ENCODE assay signal across 1 mouse cellular context in the genomic region with DNA sequence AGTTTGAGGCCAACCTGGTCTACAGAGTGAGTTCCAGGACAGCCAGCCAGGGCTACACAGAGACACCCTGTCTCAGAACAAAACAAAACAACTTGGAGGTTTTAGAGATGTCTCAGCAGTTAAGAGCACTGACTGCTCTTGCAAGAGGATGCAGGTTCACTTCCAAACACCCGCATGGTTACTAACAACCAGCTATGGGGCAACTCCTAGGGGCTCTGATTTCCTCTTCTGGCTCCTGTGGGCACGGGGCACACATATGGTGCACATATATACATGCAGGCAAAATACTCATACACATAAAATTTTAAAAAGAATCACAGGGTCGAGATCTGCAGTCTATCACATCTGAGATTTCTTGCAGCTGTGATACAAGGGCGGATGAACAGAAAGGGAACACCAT.
TF ChIP-seq lines count a peak whose summit lies in the region.

No protein-coding gene starts in this region.

TF ChIP-seq in CH12.LX, 34 proteins besides CTCF, POLR2A, EP300 and RAD21:
- TF ChIP-seq ZKSCAN1 (IDR thresholded peaks at IDR 0.05; ENCODE audit: borderline replicate concordance, low read depth, low read length) (no peak), NRF1 (IDR thresholded peaks at IDR 0.05; ENCODE audit: low read depth, low read length) (no peak), CHD1 (IDR thresholded peaks at IDR 0.05; ENCODE audit: low read depth, low read length) (no peak)
